Mouse (Mus musculus) heart, postnatal 0 days (tissue): Measurements from ENCODE around the gene Snrnp25. TPM values are rescaled to one million over a fixed set of nuclear protein-coding genes. Genes with fewer than 3 reads are reported as not detected.

Experiments used
- ATAC-seq: fragments of 200-750 bp; cut with Nextera tagmentation; 2 replicates; pipeline ENCODE4 v1.8.0; 2017; ENCODE audit warnings: low read depth, moderate number of reproducible peaks, moderate library complexity; ENCODE audit not compliant: insufficient read depth
- DNase-seq: peaks from one replicate; pipeline ENCODE4 v3.0.0-alpha.2; 2016; ENCODE audit warnings: low spot score
- H3K27ac ChIP-seq: fragments of 300-500 bp; sonication (generic); 2 replicates; pipeline ENCODE4 v1.5.1; 2014; ENCODE audit warnings: low read depth, mild to moderate bottlenecking
- H3K27me3 ChIP-seq: fragments of 300-500 bp; sonication (generic); 2 replicates; pipeline ENCODE4 v1.6.1; 2014; ENCODE audit warnings: low read length, mixed read lengths; ENCODE audit not compliant: control insufficient read depth, insufficient read depth
- H3K36me3 ChIP-seq: fragments of 300-500 bp; sonication (generic); replicated peaks from 2 replicates; pipeline ENCODE4 v1.6.1; 2014; ENCODE audit warnings: low read length, mixed read lengths; ENCODE audit not compliant: control insufficient read depth, insufficient read depth
- H3K4me1 ChIP-seq: fragments of 300-500 bp; sonication (generic); 2 replicates; pipeline ENCODE4 v1.6.1; 2014; ENCODE audit warnings: antibody characterized with exemption; ENCODE audit not compliant: control insufficient read depth, insufficient read depth
- H3K4me2 ChIP-seq: fragments of 300-500 bp; sonication (generic); 2 replicates; pipeline ENCODE4 v1.6.1; 2014; ENCODE audit warnings: low read depth, mild to moderate bottlenecking, low read length, moderate library complexity
- H3K4me3 ChIP-seq: fragments of 300-500 bp; sonication (generic); 2 replicates; pipeline ENCODE4 v1.5.1; 2014; ENCODE audit warnings: low read depth, low read length
- H3K9ac ChIP-seq: fragments of 300-500 bp; sonication (generic); replicated peaks from 2 replicates; pipeline ENCODE4 v1.6.1; 2014; ENCODE audit warnings: low read depth, low read length, mixed read lengths
- H3K9me3 ChIP-seq: fragments of 300-500 bp; sonication (generic); replicated peaks from 2 replicates; pipeline ENCODE4 v1.6.1; 2016; ENCODE audit warnings: low read length; ENCODE audit not compliant: control insufficient read depth
- CTCF ChIP-seq: IDR thresholded peaks from 2 replicates; pipeline ENCODE4 v1.5.1; 2016; ENCODE audit warnings: antibody characterized with exemption, control low read depth, low read depth
- EP300 ChIP-seq: IDR thresholded peaks from 2 replicates; pipeline ENCODE4 v1.6.1; 2016; ENCODE audit warnings: antibody characterized with exemption, low read depth
- WGBS: fragments of 180-500 bp; shearing (Covaris S2); extraction: QIAGEN DNeasy Blood & Tissue Kit; methylation state at CpG from one replicate; pipeline ENCODE4 v1.1.7; 2014; 5-methylcytosine and 5-hydroxymethylcytosine counted together
- polyA plus RNA-seq: library from polyadenylated mRNA; unstranded; fragments of >200 nt; fragmentation: Nextera tagmentation; extraction: Ambion mirVana; gene quantifications from 2 replicates; pipeline ENCODE4 v1.2.1, GENCODE M21; 2015
- total RNA-seq: library from RNA; depleted of rRNA; stranded (reverse); fragments of >200 nt; gene quantifications from 2 replicates; pipeline ENCODE4 v1.2.3, GENCODE M21; 2014; ENCODE audit warnings: low replicate concordance

Gene Snrnp25
- total and polyA plus RNA-seq, 2 experiments from 2014 or later: 12.9 to 27.1 TPM

DNA sequence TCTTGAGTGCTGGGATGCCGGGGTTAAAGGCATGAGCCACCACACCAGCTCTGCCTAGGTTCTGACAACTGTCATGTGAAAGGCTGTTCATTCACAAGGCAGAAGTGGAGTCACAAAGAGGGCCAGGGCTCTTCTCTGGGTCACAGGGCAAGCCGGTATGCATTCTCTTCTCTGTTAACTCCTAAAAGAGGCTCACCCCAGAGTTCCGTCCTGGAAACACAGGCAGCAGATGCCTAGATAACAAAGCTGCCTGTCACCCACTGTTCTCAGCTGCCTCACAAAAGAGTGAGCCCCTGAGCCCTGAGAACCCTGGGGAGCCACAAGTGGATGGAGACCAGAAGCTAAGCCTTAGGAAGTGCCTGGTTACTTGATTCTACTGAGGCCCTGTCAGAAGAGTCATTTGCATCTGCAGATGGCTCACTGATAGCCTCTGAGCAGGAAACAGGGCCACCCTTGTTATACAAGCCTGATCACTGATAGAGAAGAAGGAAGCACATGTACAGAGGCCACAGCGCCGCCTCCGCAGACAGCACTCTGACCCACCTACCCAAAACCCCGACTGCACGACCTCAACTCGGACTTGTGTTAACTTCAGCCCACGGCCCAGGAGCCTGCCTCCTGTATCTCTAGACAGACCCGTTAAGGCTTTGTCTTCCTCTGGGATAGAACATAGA, 9.2 kb upstream of the Snrnp25 start:
- H3K4me3 ChIP-seq: no peak overlapping the region
- no peak for TF ChIP-seq EP300
- no peak for TF ChIP-seq CTCF
- no peaks in the 10 kb centered on the region for H3K27me3 ChIP-seq
- no peak overlapping the region for H3K9ac ChIP-seq
- WGBS: 23% methylated on average over 11 of the region's 11 CpGs
- H3K4me2 ChIP-seq: no peak overlapping the region
- H3K36me3 ChIP-seq: no peaks in the 10 kb centered on the region
- no peak for DNase-seq
- no peaks in the 10 kb centered on the region for H3K9me3 ChIP-seq
- no peaks in the 10 kb centered on the region; the same call in 1 of the 2 replicates for H3K4me1 ChIP-seq
- H3K27ac ChIP-seq: no peak overlapping the region
- no peak for ATAC-seq

GRCm38 (mm10) chr11:32196727-32197126, 8.5 kb upstream of the Snrnp25 start:
- no peaks in the 10 kb centered on the region for H3K9me3 ChIP-seq
- ATAC-seq (no peak), DNase-seq (no peak)
- TF ChIP-seq EP300 (no peak), CTCF (no peak)
- H3K36me3 ChIP-seq: no peaks in the 10 kb centered on the region
- 70% methylated on average over 6 of the region's 6 CpGs for WGBS
- H3K27ac ChIP-seq: no peak overlapping the region
- H3K4me3 ChIP-seq: no peak overlapping the region
- H3K27me3 ChIP-seq: no peaks in the 10 kb centered on the region
- H3K4me1 ChIP-seq: no peaks in the 10 kb centered on the region
- no peak overlapping the region for H3K4me2 ChIP-seq
- no peak overlapping the region for H3K9ac ChIP-seq

- WGBS: 54% methylated on average over 3 of the region's 3 CpGs
- no peak overlapping the region for H3K4me3 ChIP-seq
- no peak for DNase-seq
- ATAC-seq: no peak
- no peaks in the 10 kb centered on the region for H3K9me3 ChIP-seq
- no peak overlapping the region for H3K4me2 ChIP-seq
- H3K4me1 ChIP-seq: no peaks in the 10 kb centered on the region
- no peak overlapping the region for H3K27ac ChIP-seq
- no peaks in the 10 kb centered on the region for H3K36me3 ChIP-seq
- no peaks in the 10 kb centered on the region for H3K27me3 ChIP-seq
- TF ChIP-seq EP300: no peak
- TF ChIP-seq CTCF: no peak
- H3K9ac ChIP-seq: no peak overlapping the region
Measured at GRCm38 (mm10) chr11:32197766-32198165, 7.4 kb upstream of the Snrnp25 start.

DNA sequence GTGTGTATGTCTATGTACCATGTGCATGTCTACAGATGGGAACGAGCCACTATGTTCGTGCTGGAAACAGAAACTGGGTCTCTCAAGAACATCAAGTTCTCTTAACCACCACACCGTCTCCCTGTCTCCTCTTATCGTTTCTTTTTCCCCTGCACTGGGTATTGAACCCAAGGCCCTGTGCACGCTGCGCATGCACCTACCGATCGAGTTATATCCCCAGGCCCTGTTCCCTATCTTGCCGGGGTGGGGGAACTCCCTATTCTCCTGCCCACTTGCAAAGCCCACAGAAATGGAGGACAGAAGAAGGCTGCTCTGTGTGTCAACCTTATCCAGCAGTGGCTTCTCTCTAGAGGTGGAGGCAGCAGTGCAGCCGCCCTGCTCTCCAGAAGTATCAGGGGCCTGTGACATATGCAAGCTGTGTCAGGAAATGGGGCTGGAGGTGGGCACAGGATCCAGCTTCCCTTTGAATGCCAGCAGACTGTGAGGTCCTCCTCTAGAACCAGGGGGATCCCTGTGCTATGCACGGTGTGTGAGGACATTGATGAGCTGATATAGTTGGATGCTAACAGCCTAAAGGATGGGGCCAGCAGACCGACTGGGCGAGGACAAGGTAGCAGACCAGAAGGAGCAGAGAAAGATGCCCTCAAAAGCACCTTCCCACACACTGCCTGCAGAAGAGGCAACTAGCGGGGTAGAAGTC, 6.8 kb upstream of the Snrnp25 start:
- H3K9me3 ChIP-seq: no peaks in the 10 kb centered on the region
- DNase-seq (no peak), ATAC-seq (no peak)
- TF ChIP-seq CTCF: no peak
- TF ChIP-seq EP300: no peak
- no peak overlapping the region for H3K9ac ChIP-seq
- H3K27me3 ChIP-seq: no peaks in the 10 kb centered on the region
- no peaks in the 10 kb centered on the region for H3K36me3 ChIP-seq
- H3K4me3 ChIP-seq: no peak overlapping the region
- 67% methylated on average over 13 of the region's 14 CpGs for WGBS
- no peak overlapping the region for H3K27ac ChIP-seq
- H3K4me1 ChIP-seq: no peaks in the 10 kb centered on the region
- H3K4me2 ChIP-seq: no peak overlapping the region

DNA sequence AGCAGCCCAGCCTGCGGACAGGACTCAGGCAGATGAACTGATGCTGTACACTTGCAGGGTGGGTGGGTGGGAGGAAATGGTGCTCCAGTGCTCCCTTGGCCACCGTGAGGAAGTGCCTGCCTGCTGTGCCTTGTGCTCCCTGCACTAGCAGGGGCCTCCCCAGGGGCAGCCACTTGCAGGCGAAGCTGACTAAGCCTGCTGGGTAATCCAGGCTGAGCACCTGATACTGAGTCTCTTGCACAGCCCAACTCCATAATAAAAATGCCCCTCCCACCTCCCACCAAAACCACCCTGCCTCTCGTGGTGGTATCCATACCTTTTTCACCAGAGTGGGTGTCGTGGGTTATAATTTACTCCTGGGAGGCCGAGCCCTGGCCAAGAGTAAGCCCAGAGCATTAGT, 6.0 kb upstream of the Snrnp25 start:
- ATAC-seq (no peak), DNase-seq (no peak)
- H3K9ac ChIP-seq: no peak overlapping the region
- WGBS: 49% methylated on average over 6 of the region's 6 CpGs
- H3K4me3 ChIP-seq: no peak overlapping the region
- no peaks in the 10 kb centered on the region for H3K4me1 ChIP-seq
- no peaks in the 10 kb centered on the region for H3K27me3 ChIP-seq
- H3K9me3 ChIP-seq: no peaks in the 10 kb centered on the region
- no peak overlapping the region for H3K27ac ChIP-seq
- TF ChIP-seq CTCF: no peak
- no peaks in the 10 kb centered on the region for H3K36me3 ChIP-seq
- no peak overlapping the region for H3K4me2 ChIP-seq
